Mouse (Mus musculus) G1E (cell line): ENCODE measurements at regions not wholly inside any gene's neighbourhood (a gene's known extent, or its start where the extent isn't known, plus 50 kb on each side); places are given as distances from the start of the nearest gene placed in this dataset.

Source experiments
- ATAC-seq: 2 replicates; pipeline ENCODE4 v1.8.0; 2016; ENCODE audit warnings: mild to moderate bottlenecking; ENCODE audit not compliant: insufficient number of reproducible peaks, poor library complexity, low FRiP score, severe bottlenecking; ENCODE audit errors: extremely low read depth
- DNase-seq: peaks from one replicate; pipeline ENCODE4 v3.0.0; 2012; ENCODE audit warnings: low spot score
- H3K27me3 ChIP-seq: 2 replicates; pipeline ENCODE4 v1.6.1; 2012; ENCODE audit warnings: mild to moderate bottlenecking, low read length, inconsistent platforms; ENCODE audit not compliant: insufficient read depth
- H3K36me3 ChIP-seq: replicated peaks from 2 replicates; pipeline ENCODE3; 2012; ENCODE audit warnings: mild to moderate bottlenecking, inconsistent platforms
- H3K4me1 ChIP-seq: 2 replicates; pipeline ENCODE4 v1.6.1; 2012; ENCODE audit warnings: low read depth, low read length, inconsistent platforms, mixed read lengths; ENCODE audit not compliant: insufficient read depth
- H3K4me3 ChIP-seq: 2 replicates; pipeline ENCODE4 v1.5.1; 2012; ENCODE audit warnings: low read depth, mild to moderate bottlenecking, inconsistent platforms, low read length, moderate library complexity, mixed read lengths
- H3K9me3 ChIP-seq: replicated peaks from 2 replicates; pipeline ENCODE4 v1.6.1; 2012; ENCODE audit warnings: inconsistent platforms
- CTCF ChIP-seq: IDR thresholded peaks from 2 replicates; pipeline ENCODE4 v1.5.1; 2012; ENCODE audit warnings: low read depth, low read length, inconsistent platforms, mixed read lengths
- GATA1 ChIP-seq: IDR thresholded peaks from 2 replicates; pipeline ENCODE4 v1.6.1; 2012; ENCODE audit warnings: borderline replicate concordance, low read length, inconsistent platforms, mixed read lengths
- GATA2 ChIP-seq: IDR thresholded peaks from 2 replicates; pipeline ENCODE4 v1.6.1; 2012; ENCODE audit warnings: low read depth, low read length, inconsistent platforms, borderline replicate concordance
- POLR2AphosphoS5 ChIP-seq: IDR thresholded peaks from 2 replicates; pipeline ENCODE4 v1.6.1; 2012; ENCODE audit warnings: low read depth, low read length, inconsistent platforms; ENCODE audit not compliant: insufficient replicate concordance
- TAL1 ChIP-seq: conservative IDR thresholded peaks from 2 replicates; pipeline ENCODE4 v1.6.1; 2012; ENCODE audit warnings: low read depth, low read length, inconsistent platforms, mixed read lengths

- no peak for ATAC-seq
These were observed 254.6 kb downstream of the Lmo7 start for GRCm38 (mm10) chr14:101984401-101984800.

More at GRCm38 (mm10) chr14:101984401-101984800, 254.6 kb downstream of the Lmo7 start:
- H3K36me3 ChIP-seq, result no peaks in the 10 kb centered on the region
- no peak for DNase-seq
- H3K27me3 ChIP-seq, result no peaks in the 10 kb centered on the region
- peaks cover 14% of the 10 kb centered on the region for H3K9me3 ChIP-seq
- H3K4me1 ChIP-seq, result no peaks in the 10 kb centered on the region
- TF ChIP-seq GATA1 (no peak), GATA2 (no peak), CTCF (no peak), TAL1 (no peak), POLR2AphosphoS5 (no peak)
- H3K4me3 ChIP-seq, result no peak overlapping the region
